Mouse (Mus musculus): ENCODE measurements around the gene Mgarp.
"Not testable (repeated sequence)": the region's sequence is repeated elsewhere in the genome, so short reads cannot be mapped to it uniquely, and the experiment has no call there.

The Mgarp gene

GRCm38 (mm10) chr3:51396219-51397068 is at the start of gene Mgarp:
Gene Mgarp, minus strand, starts transcription at chr3:51396738.
- DNase-seq (ENCODE audit: low read depth, low spot score): peak; percentile 93

- no peak for DNase-seq (ENCODE audit: low read depth, low spot score)
Observed at GRCm38 (mm10) chr3:51434871-51435595, 38.5 kb upstream of the Mgarp start.

- peak; percentile 17 for DNase-seq (ENCODE audit: low read depth, low spot score)
Observed at GRCm38 (mm10) chr3:51434364-51434763, 37.8 kb upstream of the Mgarp start.

GRCm38 (mm10) chr3:51425394-51425793 is 28.9 kb upstream of the Mgarp start:
- DNase-seq (ENCODE audit: low read depth, low spot score): no peak

- no peak for DNase-seq (ENCODE audit: low read depth, low spot score)
Observed at GRCm38 (mm10) chr3:51421921-51422320, 25.4 kb upstream of the Mgarp start.

GRCm38 (mm10) chr3:51417966-51418365 is 21.4 kb upstream of the Mgarp start:
- no peak for DNase-seq (ENCODE audit: low read depth, low spot score)

- DNase-seq (ENCODE audit: low read depth, low spot score): no peak
Observed at GRCm38 (mm10) chr3:51417485-51417884, 20.9 kb upstream of the Mgarp start.

- DNase-seq (ENCODE audit: low read depth, low spot score): no peak
Observed at GRCm38 (mm10) chr3:51417135-51417458, 20.6 kb upstream of the Mgarp start.

GRCm38 (mm10) chr3:51416364-51417134 is 20.0 kb upstream of the Mgarp start:
- DNase-seq (ENCODE audit: low read depth, low spot score): peak; percentile 72

GRCm38 (mm10) chr3:51416073-51416363 is 19.5 kb upstream of the Mgarp start:
- DNase-seq (ENCODE audit: low read depth, low spot score): no peak

GRCm38 (mm10) chr3:51415098-51416072 is 18.8 kb upstream of the Mgarp start, which contains the start of gene Naa15:
Gene Naa15, plus strand, starts transcription at chr3:51415148.
- peak; percentile 96 for DNase-seq (ENCODE audit: low read depth, low spot score)

- DNase-seq (ENCODE audit: low read depth, low spot score): no peak
Observed at GRCm38 (mm10) chr3:51413276-51413675, 16.7 kb upstream of the Mgarp start.

- no peak for DNase-seq (ENCODE audit: low read depth, low spot score)
Observed at GRCm38 (mm10) chr3:51412457-51412856, 15.9 kb upstream of the Mgarp start.

- DNase-seq (ENCODE audit: low read depth, low spot score): peak; percentile 97
Observed at GRCm38 (mm10) chr3:51408561-51409183, 12.1 kb upstream of the Mgarp start, which contains the start of gene Ndufc1. Gene Ndufc1, minus strand, starts transcription at chr3:51408988.

GRCm38 (mm10) chr3:51407870-51408560 is 11.5 kb upstream of the Mgarp start:
- peak; percentile 25 for DNase-seq (ENCODE audit: low read depth, low spot score)

- no peak for DNase-seq (ENCODE audit: low read depth, low spot score)
Observed at GRCm38 (mm10) chr3:51402628-51403027, 6.1 kb upstream of the Mgarp start.

- not testable (repeated sequence) for DNase-seq (ENCODE audit: low read depth, low spot score)
Observed at GRCm38 (mm10) chr3:51402054-51402453, 5.5 kb upstream of the Mgarp start.

GRCm38 (mm10) chr3:51400682-51401081 is 4.1 kb upstream of the Mgarp start:
- DNase-seq (ENCODE audit: low read depth, low spot score): peak; percentile 26

- no peak for DNase-seq (ENCODE audit: low read depth, low spot score)
Observed at GRCm38 (mm10) chr3:51399531-51399930, 3.0 kb upstream of the Mgarp start.

- DNase-seq (ENCODE audit: low read depth, low spot score): peak; percentile 45
Observed at GRCm38 (mm10) chr3:51398667-51399066, 2.1 kb upstream of the Mgarp start.
